Mouse (Mus musculus) megakaryocyte progenitor cell, adult 5-6 weeks (primary cell): ENCODE results near the gene Sdk1. TPM values are rescaled to one million over a fixed set of nuclear protein-coding genes. Genes with fewer than 3 reads are reported as not detected.

Experiments used
- ATAC-seq: replicated peaks from 2 replicates; pipeline ENCODE4 v1.8.0; 2016; ENCODE audit warnings: mild to moderate bottlenecking, moderate TSS enrichment, inconsistent platforms; ENCODE audit not compliant: poor library complexity
- total RNA-seq, 2 experiments: library from RNA; stranded (forward) in 1 of 2; stranded (reverse) in 1 of 2; fragments of 157-497, 149-512 nt in 1 of 2; fragments of 200-1000 nt in 1 of 2; gene quantifications; 2 replicates each; pipeline versions ENCODE4 v1.2.3 to v1.2.4; 2015 to 2017

Sdk1 gene
- total RNA-seq, 2 experiments from 2014 or later, result not detected

DNA sequence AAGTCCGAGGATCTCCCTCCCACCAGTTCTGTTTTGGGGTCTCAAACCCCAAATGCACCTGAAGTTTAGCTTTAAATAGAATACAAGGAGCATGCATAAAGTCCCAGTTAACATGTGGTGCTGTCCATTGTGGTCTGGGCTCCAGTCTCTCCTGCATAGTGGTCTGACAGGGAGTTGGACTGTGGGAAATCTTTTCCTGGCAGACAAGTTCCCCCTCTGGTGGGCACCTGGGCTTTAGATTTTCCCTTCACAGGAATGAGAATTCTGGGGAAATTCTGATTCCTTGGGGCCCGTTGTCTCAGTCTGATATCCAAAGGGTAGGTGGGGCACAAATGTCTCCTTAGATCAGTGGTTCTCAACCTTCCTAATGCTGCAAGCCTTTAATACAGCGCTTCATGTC lies 624.8 kb downstream of the Sdk1 start:
- no peak for ATAC-seq

DNA sequence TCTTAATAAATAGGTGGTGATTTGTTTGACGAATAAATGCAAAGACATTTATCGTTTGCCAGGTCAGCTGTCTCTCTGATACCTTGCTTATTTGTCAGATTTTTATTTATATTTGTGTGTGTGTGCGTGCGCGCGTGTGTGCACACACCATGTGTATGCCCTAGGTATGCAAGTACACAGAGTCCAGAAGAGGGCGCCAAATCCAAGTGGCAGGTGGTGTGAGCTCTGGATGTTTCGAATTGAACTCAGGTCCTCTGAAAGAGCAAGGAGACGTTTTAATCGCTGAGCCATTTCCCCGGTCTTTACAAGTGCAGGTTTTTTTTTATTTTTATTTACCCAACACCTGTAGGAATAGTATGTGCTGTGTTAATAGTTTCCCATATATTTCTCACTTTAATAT lies 632.5 kb downstream of the Sdk1 start:
- no peak for ATAC-seq

DNA sequence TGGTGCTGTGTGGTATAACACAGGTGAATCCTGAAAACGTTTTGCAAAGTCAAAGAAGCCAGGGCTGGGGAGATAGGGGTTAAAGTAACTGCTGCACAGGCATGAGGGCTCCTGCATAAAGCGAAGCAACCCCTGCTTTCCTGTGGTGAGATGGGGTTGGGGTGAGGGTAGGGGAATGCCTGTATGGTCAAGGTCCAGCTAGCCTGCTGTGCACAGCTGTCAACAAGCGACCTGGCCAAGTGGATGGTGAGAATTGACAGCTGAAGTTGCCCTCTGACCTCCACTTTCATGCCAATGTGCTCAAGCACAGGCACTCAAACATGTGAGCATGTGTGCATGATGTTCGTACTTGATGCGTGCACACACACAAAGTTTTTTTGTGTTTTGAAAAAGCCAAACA lies 639.4 kb downstream of the Sdk1 start:
- no peak for ATAC-seq

DNA sequence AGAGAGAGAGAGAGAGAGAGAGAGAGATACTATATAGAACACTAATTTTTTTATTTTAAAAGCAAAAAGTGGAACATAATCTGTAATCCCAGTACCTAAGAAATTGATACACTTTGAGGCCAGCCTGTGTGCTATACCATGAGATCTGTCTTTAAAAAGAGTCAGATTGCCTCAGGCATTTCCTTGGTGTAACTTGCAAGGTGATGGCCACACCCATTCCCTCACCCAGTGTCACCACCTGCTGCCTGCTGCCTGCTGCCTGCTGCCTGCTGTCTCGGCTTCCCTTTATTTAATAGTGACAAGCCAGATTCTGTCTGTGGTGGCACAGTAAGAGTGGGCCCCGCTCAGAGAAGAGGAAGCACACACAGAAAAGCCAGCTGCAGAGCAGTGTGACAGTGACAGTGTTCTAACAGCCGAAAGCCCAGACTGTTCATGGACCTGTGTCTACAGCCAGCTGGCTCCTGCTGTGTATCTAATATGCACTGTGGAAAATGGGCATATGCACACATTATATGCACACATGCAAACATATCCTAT lies 642.9 kb downstream of the Sdk1 start:
- peak; percentile 86 for ATAC-seq

DNA sequence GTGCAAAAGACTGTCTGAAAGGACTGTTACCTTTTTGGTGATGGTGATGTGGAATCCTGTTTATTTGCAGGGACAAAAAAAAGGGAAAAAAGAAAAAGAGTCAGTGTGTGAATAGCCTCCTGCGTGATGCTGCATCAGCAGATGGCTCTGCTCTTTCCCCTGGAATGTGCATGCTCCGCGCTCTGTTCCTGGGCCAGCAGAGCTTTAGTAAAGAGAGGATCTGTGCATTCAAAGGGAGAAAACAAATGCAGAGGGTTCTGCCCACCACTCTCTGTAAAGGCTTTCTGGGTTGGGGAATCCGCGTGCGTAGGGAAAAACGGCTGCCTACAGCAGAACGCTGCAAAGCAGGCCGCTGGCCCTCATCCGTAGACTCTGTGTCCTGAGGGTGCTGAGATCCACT lies 644.7 kb downstream of the Sdk1 start:
- ATAC-seq, result no peak

DNA sequence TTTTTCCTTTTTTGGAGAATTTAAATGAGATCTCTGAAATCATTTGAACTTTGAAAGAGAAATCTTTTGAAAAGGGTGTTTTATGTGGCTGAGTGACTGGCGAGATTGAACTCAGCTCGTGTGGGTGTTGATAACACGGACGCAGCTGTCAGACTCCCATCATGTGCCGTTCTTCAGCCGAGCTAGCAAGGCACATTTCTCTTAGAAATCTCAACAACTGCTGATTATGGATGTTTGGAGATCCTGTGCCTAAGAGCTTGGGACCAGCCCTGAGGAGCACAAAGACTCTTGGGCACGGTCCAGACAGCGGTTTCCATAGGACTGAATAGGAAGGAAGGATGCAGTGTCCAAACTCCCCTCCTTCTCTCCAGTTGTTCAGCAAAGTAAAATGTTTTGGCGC lies 648.5 kb downstream of the Sdk1 start:
- ATAC-seq, result no peak

DNA sequence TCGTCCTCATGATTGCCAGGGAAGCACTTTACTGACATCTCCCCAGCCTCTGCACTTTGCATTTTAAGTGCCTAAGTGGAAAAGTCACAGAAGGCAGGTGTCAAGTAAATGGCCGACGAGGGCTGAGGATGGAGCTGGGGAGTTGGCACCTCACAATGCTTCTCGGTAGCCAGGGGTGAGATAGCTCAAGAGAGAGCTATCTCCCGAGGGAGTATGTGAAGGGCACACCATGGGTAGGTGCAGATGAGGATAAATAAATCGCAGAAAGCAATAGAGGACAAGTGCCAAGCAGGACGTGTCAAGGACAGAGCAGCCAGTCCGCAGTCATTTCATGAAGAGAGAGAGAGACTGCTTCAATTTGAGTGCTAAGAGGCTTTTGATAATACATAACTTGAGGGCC lies 655.1 kb downstream of the Sdk1 start:
- ATAC-seq, result no peak

DNA sequence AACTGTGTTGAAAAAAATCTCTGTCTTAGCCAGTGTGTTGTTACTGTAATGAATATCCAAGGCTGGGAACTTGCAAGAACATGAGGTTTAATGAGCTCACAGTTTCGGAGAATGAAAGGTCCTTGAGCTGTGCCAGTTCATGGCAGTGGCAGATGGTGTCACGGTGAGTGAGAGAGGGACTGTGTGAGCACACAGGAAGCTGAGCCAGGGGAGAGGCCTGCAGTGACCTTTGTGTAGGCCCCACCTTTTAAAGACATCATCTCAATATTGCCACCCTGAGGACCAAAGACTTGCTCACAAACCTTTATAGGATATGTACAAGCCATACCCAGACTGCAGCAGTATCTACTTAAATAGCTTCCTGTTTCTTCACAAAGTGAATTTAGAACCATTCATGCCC lies 656.2 kb downstream of the Sdk1 start:
- no peak for ATAC-seq

DNA sequence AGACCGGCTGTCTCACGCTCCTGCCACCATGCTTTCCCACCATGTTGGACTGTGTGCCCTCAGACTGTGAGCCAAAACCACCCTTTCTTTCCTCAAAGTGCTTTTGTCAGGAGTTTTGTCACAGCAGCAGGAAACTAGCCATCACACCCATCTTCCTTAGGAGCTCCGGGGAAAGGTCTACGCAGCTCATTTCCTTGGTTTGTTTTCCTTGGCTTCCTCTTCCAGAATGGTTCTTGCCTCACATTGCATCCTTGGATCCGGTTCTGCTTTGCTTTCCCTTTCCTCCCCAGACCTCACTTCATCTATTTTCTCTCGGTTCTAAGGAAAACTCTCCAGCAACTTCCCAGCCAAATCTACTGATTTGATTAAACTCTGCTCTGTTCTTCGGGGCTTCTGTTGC lies 658.5 kb downstream of the Sdk1 start:
- no peak for ATAC-seq

DNA sequence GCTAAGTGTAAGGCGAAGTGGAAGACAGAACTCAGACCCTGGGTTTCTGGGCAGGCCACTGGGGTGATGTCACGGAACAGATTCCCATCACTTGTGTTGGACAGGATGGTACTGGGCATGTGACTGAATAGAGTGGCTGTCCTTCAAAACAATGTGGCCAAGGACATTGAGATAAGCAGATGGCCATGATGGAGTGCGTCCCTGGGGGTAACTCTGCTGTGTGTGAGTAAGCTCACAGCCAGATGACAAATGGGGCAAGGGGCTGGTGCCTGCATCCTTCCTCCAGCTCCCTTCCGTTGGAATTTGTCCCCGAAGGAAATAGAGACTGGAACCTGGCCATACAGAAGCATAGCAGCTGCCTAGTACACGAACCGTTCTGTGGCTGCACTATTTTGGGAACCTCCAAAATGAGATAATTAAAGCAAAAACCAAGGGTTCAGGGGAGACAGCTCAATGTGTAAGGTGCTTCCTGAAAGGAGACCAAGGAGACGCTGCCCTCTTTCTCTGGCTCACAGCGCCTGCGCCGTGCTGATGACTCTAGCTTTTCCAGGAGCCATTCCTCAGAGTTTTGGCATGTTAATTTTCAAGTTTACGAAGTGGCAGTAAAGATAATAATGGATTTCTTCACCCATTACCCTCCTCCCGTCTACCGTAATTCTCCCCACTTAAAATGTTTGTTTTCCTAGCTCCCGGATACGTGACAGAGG lies 661.4 kb downstream of the Sdk1 start:
- ATAC-seq, result no peak

DNA sequence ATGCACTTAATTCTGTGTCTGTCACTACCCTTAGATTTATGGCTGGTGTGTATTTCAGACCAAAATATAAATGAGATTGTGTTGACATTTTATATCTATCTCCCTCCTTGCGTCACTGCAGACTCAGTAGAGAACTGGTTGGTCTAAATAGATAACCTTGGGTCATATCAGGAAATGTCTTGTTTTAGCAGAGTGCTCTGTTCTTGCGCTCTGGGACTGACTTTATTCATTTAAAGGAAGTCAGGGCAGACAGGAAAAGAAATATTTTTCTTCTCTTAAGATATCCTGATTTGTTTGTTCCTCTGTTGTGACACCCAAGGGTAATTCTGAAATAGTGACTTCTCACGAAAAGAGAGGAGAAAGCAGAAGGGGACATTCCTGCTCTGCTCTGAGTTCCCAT lies 669.2 kb downstream of the Sdk1 start:
- no peak for ATAC-seq

DNA sequence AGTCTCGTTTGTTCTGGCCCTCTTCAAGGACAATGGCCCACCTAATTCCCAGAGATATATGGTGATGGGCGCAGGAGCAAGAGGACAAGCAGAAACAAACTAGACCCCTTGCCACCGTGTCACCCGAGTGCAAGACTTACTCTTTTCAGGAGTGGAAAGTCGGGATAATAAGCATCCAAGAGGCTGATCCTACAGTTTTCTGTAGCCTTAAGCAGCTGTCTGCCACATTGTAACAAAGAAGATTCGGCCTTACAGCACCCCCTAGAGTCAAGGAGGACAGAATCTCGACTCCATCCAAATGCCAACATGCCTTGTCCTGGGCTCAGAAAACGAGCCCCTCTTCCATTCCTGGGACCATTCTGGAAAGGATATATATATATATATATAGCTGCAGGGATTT lies 669.6 kb downstream of the Sdk1 start:
- no peak for ATAC-seq

DNA sequence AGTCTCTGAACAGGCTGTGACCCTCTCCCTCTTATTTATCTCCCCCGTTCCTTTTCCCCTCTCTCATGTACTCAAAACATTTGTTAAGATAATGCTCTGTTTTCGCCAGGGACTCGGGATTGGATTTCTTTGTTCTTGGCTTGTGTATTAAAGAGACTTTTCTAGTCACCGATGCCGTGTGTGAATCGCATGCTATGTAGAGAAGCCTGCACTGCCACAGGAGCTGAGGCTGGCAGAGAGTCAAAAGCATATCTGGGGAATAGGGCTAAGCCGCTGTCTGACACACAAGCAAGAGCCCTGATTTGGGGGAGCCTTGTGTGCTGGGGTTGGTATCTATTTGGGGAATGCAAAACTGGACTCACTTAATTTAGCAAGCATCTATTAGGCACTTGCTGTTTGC lies 671.6 kb downstream of the Sdk1 start:
- ATAC-seq, result no peak

DNA sequence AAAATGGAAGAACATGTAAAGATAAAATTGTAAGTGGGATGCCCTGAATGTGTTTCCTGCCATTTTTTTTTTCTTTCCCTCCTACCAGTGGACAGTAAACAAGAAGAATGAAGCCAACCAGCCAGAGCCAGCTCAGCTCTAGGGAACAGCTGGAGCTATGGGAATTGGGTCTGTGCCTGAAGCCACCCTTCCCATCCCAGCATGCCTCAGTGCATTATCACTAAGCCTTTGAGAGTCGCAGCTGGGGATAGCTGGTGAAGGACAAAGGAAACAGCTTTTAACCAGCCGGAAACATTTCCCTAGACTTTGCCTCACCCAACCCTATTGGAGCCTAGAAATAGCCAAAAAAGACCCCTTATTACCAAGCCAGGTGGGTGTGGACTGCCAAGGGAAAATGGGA lies 675.7 kb downstream of the Sdk1 start:
- no peak for ATAC-seq

DNA sequence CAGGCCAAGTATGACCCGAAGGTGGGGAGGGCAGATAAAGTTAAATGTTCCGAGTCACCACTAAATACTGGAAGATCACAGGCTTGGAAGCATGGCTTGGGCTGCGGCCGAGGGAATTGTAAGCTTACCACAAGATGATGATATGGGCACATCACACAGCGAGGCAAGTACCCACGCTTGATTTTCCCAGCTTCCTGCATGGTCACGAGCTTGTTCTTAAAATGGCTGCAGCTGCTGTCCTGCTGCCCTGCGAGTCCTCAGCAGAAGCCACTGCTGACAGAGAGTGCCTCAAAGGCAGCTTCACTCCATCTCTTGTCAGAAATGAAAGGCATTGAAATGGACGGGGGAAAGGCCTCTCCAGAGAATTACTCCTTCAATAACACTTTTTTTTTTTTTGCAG lies 697.7 kb downstream of the Sdk1 start:
- ATAC-seq, result no peak

DNA sequence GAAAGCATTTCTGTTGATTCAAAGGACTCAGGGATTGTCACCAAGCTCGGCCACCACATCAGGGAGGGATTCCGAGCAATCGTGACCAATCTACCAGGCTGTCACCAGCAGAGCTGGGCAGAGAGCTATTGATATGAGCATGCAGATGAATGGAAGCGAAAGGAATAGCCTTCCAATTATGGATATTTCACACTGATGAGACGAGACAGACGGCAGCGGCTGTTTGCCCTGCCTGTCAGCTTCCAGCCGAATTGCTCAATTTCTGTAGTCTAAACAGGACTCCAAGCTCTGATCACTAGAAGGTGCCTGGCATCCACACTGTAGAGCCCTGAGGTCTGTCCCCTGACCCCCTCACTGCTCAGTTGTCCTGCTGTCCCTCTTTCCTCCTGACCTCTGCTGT lies 699.3 kb downstream of the Sdk1 start:
- ATAC-seq, result no peak

DNA sequence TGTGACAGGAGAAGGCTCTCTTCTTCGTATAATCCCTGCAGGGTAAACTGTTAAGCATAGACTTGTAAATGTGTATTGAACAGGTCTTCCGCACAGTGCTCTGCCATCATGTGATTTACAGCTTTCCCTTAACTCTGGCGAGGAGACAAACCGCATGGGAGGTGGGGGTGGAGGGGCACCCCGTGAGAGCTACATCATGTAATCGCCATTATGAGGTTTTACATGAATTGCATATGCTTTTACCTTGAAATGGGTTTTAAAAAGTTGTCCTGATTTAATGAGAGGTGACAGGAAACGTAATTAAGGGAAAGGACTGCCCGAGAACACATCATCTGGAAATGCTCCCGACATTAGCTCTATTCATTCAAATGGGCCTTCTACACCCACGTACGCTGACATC lies 709.5 kb downstream of the Sdk1 start:
- no peak for ATAC-seq

DNA sequence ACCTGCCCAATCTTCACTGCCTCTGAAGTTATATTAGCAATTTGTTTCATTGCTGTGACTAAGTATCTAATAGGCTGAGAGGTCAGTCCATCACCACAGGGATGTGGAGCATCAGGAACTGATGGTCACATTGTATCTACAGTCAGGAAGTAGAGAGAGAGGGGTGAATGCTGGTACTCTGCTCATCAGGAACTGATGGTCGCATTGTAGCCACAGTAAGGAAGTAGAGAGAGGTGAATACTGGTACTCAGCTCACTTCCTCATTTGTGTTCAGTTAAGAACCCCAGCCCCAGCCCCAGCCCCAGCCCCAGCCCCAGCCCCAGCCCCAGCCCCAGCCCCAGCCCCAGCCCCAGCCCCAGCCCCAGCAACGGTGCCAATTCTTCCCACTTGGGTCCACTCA lies 711.0 kb downstream of the Sdk1 start:
- peak; percentile 80 for ATAC-seq

DNA sequence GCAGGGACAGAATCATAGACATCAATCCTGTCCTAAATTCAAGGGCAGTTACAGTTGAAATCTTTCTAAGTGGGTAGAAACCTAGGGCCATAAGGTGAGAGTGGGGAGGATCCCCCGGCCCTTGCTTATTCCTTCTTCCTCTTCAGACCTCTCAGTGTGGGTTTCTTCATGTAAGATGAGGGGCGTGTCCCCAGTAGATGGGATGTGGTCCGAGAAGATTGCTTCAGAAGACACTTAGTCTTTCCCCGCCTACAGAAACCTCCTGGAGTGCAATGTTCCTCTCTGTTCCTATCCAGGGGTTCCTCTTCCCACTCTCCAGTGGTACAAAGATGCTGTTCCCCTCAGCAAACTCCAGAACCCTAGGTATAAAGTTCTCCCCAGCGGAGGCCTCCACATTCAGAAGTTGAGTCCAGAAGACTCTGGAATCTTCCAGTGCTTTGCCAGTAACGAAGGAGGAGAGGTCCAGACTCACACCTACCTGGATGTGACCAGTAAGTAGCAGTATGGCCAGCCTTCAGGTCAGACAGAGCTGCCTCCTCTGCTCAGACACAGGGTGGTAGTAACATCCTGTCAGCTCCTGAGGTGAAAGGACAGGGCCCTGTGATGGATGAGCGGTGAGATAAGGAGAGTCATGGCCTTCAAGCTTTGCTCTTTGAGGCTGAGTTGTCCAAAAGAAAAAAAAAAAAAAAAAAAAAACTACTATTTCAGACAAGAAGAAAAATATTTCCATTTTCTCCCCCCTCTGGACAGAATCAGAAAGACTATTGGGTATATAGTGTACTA lies 711.6 kb downstream of the Sdk1 start:
- ATAC-seq, result peak; percentile 75

DNA sequence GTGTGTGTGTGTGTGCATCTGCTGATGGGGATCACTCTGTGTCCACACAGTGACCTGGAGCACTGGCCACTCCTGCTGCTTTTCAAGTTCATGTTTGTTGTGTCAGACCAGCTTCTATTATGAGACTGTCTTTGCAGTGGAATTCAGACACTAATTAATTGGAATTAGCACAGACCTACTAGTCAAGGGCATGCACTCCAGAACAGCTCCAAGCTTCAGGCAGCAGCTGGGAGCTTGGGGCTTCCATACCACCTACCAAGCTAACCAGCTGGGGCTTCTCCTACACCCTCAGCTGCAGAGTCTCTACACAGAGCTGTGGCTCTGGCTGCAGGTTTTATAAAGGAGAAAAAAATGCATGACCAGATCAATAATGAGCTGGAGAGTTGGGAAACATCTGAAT lies 729.8 kb downstream of the Sdk1 start:
- ATAC-seq, result no peak

DNA sequence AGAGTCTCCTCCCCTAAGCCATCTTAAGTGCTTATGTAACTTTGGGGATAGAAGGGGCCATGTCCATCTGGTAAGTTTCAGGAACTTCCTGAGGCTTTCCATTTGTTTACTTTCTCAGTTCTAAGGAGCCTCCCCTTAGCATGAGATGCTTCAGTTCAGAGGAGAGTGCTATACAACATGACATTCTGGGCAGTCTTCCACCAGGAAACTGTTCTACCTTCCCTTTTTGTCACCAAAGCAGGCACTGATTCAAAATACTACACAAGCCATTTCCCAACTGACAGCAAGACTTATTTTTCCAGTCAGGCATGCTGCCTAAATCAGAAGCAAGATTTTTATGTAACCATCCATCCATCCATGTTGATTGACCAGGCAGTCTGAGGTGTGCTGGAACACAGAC lies 738.2 kb downstream of the Sdk1 start:
- no peak for ATAC-seq

DNA sequence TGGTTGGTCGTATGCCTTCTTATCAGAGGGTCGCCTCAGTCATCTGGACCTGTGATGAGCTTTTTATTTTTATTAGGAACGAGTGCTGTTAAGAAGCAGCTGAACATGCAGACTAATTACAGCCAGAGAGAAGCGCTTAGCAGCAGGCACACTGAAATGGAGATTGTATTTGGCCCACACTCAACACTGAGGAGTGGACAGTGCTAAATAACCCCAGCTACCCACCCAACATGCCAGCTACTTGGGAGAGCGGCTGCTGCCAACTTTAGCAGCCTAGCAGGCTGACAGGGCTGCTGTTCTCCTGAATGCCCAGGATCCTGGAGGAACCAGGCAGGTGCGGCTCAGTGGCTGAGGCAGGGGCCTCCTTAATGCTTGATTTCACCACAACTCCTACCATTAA lies 739.5 kb downstream of the Sdk1 start:
- ATAC-seq, result no peak

DNA sequence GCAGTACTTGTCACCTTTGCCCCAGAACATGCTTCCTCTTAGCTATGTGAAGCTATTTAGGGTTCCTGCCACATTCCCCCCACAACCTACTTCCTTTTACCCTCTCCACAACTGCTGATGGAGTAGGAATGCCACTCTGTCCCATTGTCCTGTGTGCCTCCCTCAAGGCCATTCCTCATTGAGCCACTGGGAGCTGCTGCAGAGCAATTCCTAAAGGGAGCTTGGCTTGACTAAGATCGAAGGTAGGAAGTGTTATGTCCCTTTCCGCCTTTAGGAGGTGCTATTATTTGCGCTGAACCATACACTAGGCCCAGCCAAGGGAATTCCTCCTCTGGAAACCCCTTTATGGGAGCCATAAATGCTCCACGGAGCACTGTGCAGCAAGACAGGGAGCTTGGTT lies 743.0 kb downstream of the Sdk1 start:
- ATAC-seq, result no peak
